Mouse (Mus musculus): ENCODE data around the gene Rapsn. TPM values are rescaled to one million over a fixed set of nuclear protein-coding genes. Genes with fewer than 3 reads are reported as not detected.

The Rapsn gene
- polyA plus RNA-seq, 1 experiment from 2014 or later, result 0.74 TPM

DNA sequence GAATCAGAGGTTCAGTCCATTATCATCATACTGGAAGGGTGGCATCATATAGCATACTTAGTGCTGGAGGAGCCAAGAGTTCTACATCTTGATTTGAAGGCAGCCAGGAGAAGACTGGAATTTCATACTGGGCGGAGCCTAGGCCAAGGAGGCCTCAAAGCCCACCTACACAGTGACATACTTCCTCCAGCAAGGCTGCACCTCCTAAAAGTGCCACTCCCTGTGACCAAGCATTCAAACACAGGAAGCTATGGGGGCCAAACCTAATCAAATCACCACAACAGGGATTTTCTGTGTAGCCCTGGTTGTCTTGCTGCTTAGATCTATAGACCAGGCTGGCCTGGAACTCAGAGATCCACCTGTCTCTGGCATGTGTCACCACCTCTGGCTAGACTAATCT, 11.5 kb upstream of the Rapsn start:
- Histone ChIP-seq H3K4me1 (ENCODE audit: control insufficient read depth, insufficient read depth, low read length) (no peaks in the 10 kb centered on the region), H3K36me3 (ENCODE audit: control insufficient read depth, insufficient read depth, low read length) (peaks cover 13% of the 10 kb centered on the region; the same call in 1 of the 2 replicates), H3K27me3 (ENCODE audit: control insufficient read depth, insufficient read depth, low read length) (no peaks in the 10 kb centered on the region), H3K4me3 (ENCODE audit: low read length) (no peak overlapping the region), H3K4me2 (replicated peaks; ENCODE audit: low read depth, low read length) (no peak overlapping the region), H3K9ac (ENCODE audit: low read depth, low read length) (no peak overlapping the region), H3K27ac (ENCODE audit: low read depth, low read length) (no peak overlapping the region), H3K9me3 (ENCODE audit: control insufficient read depth, low read length) (no peaks in the 10 kb centered on the region)
- no peak for ATAC-seq (ENCODE audit: low FRiP score, low TSS enrichment)
- WGBS, result 91% methylated on average over 1 of the region's 1 CpGs

DNA sequence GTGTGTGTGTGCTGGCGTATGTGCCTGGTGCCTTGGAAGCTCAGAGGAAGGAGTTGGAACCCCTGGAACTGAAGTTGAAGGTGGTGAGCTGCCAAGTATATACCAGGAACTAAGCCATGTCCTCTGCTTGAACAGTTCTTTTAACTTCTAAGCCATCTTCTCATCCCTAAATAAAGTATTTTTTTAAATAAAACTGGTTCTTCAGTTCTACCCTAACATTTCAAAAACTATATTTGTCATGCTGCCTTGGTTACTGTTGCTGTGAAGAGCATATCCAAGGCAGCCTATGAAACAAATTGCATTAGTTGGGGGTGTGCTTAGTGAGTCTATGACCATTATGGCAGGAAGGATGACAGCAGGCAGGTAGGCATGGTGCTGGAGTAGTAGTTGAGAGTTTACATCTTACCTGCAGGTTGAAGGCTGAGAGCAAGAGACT, 10.3 kb upstream of the Rapsn start:
- H3K4me2 ChIP-seq (replicated peaks; ENCODE audit: low read depth, low read length), result no peak overlapping the region
- H3K4me3 ChIP-seq (ENCODE audit: low read length), result no peak overlapping the region
- no peaks in the 10 kb centered on the region for H3K4me1 ChIP-seq (ENCODE audit: control insufficient read depth, insufficient read depth, low read length)
- H3K9ac ChIP-seq (ENCODE audit: low read depth, low read length), result no peak overlapping the region
- H3K36me3 ChIP-seq (ENCODE audit: control insufficient read depth, insufficient read depth, low read length), result peaks cover 7% of the 10 kb centered on the region; the same call in 1 of the 2 replicates
- no peaks in the 10 kb centered on the region for H3K27me3 ChIP-seq (ENCODE audit: control insufficient read depth, insufficient read depth, low read length)
- H3K27ac ChIP-seq (ENCODE audit: low read depth, low read length), result no peak overlapping the region
- ATAC-seq (ENCODE audit: low FRiP score, low TSS enrichment), result no peak
- no peaks in the 10 kb centered on the region for H3K9me3 ChIP-seq (ENCODE audit: control insufficient read depth, low read length)
- 88% methylated on average over 1 of the region's 1 CpGs for WGBS

DNA sequence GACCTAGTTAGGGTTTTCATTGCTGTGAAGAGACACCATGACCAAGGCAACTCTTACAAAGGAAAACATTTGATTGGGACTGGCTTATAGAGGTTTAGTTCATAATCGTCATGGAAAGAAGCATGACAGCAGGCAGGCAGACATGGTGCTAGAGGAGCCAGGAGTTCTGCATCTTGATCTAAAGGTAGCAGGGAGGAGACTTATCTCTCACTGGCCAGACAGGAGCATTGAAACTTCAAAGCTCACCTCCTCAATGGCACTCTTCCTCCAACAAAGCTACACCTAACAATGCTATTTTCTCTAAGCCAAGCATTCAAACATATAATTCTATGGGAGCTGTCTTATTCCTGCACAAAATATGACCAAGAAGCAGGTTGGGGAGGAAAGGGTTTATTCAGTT, 8.9 kb upstream of the Rapsn start:
- no peaks in the 10 kb centered on the region for H3K36me3 ChIP-seq (ENCODE audit: control insufficient read depth, insufficient read depth, low read length)
- no peaks in the 10 kb centered on the region for H3K9me3 ChIP-seq (ENCODE audit: control insufficient read depth, low read length)
- ATAC-seq (ENCODE audit: low FRiP score, low TSS enrichment), result no peak
- no peak overlapping the region for H3K27ac ChIP-seq (ENCODE audit: low read depth, low read length)
- H3K4me2 ChIP-seq (replicated peaks; ENCODE audit: low read depth, low read length), result no peak overlapping the region
- H3K9ac ChIP-seq (ENCODE audit: low read depth, low read length), result no peak overlapping the region
- H3K4me3 ChIP-seq (ENCODE audit: low read length), result no peak overlapping the region
- no peaks in the 10 kb centered on the region for H3K27me3 ChIP-seq (ENCODE audit: control insufficient read depth, insufficient read depth, low read length)
- H3K4me1 ChIP-seq (ENCODE audit: control insufficient read depth, insufficient read depth, low read length), result no peaks in the 10 kb centered on the region
- WGBS, result 85% methylated on average over 1 of the region's 1 CpGs

DNA sequence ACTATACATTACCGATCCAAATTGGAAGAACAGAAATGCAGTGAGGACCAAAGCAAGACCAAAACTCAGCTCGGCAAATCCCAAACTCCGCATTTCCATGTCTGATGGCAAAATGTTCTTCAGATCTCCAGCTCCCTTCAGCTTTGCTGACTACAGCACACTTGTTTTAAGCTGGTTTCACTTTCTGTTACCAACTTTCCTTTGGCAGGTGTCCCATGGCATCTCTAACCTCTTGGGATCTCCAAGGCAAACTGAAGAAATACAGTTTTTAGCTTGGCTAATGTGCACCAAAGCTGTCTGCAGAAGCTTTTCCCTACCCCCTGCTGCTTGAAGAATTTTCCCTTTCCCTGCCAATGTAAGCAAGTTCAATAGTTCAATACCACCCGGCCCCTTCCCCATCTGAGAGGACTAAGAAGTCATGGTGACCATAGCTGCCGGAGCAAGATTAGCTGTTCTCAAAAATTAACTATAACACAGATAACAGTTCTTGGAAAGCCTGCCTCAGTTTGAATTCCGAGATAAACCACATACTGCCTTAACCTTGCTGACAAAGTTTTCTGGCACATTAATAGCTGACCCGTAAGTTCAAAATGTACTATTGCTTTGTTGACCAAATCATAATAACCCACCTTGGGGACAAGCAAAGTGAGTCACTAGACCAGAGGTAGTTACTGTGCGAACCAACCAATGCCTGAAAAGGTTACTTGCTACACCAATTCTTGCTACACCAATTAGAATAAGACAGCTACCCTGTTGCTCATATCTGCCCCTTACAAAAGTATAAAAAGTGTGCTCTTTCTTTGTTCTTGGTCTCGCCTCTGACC, 7.8 kb upstream of the Rapsn start:
- Histone ChIP-seq H3K27ac (ENCODE audit: low read depth, low read length) (no peak overlapping the region), H3K36me3 (ENCODE audit: control insufficient read depth, insufficient read depth, low read length) (no peaks in the 10 kb centered on the region), H3K4me2 (replicated peaks; ENCODE audit: low read depth, low read length) (no peak overlapping the region), H3K4me1 (ENCODE audit: control insufficient read depth, insufficient read depth, low read length) (no peaks in the 10 kb centered on the region), H3K9me3 (ENCODE audit: control insufficient read depth, low read length) (no peaks in the 10 kb centered on the region), H3K9ac (ENCODE audit: low read depth, low read length) (no peak overlapping the region), H3K4me3 (ENCODE audit: low read length) (no peak overlapping the region), H3K27me3 (ENCODE audit: control insufficient read depth, insufficient read depth, low read length) (no peaks in the 10 kb centered on the region)
- 89% methylated on average over 9 of the region's 9 CpGs for WGBS
- ATAC-seq (ENCODE audit: low FRiP score, low TSS enrichment), result no peak

DNA sequence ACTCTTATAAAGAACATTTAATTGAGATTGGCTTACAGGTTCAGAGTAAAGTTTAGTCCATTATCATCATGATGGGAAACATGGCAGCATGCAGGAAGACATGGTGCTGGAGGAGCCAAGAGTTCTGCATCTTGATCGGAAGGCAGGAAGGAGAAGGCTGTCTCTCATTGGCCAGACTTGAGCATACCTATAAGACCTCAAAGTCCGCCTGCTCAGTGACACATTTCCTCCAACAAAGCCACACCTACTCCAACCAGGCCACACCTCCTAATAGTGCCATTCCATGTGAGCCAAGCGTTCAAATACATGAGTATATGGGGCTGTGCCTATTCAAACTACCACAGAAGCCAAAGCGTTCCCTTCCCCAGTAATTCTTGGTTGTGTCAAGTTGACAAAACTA, 4.2 kb upstream of the Rapsn start:
- Histone ChIP-seq H3K4me2 (replicated peaks; ENCODE audit: low read depth, low read length) (no peak overlapping the region), H3K4me1 (ENCODE audit: control insufficient read depth, insufficient read depth, low read length) (no peaks in the 10 kb centered on the region), H3K27ac (ENCODE audit: low read depth, low read length) (no peak overlapping the region), H3K36me3 (ENCODE audit: control insufficient read depth, insufficient read depth, low read length) (no peaks in the 10 kb centered on the region), H3K9me3 (ENCODE audit: control insufficient read depth, low read length) (no peaks in the 10 kb centered on the region), H3K4me3 (ENCODE audit: low read length) (no peak overlapping the region), H3K27me3 (ENCODE audit: control insufficient read depth, insufficient read depth, low read length) (no peaks in the 10 kb centered on the region), H3K9ac (ENCODE audit: low read depth, low read length) (no peak overlapping the region)
- ATAC-seq (ENCODE audit: low FRiP score, low TSS enrichment), result no peak
- WGBS, result 86% methylated on average over 4 of the region's 4 CpGs

DNA sequence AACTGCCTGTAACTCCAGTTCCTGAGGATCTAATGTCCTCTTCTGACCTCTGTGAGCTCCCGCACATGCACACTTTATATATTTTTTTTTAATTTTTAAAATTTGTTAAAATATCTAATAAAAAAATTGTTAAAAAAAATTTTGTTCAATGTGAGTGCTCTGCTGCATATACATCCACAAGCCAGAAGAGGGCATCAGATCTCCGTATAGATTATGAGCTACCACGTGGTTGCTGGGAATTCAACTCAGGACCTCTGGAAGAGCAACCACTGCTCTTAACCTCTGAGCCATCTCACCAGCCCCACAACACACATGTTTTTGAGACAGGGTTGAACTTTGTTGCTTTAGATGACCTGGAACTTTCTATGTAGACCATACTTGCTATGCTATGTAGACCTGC, 2.4 kb upstream of the Rapsn start:
- WGBS, result 20% methylated on average over 3 of the region's 3 CpGs
- Histone ChIP-seq H3K36me3 (ENCODE audit: control insufficient read depth, insufficient read depth, low read length) (no peaks in the 10 kb centered on the region), H3K4me3 (ENCODE audit: low read length) (no peak overlapping the region), H3K27me3 (ENCODE audit: control insufficient read depth, insufficient read depth, low read length) (no peaks in the 10 kb centered on the region), H3K9ac (ENCODE audit: low read depth, low read length) (no peak overlapping the region), H3K4me2 (replicated peaks; ENCODE audit: low read depth, low read length) (no peak overlapping the region), H3K9me3 (ENCODE audit: control insufficient read depth, low read length) (no peaks in the 10 kb centered on the region), H3K4me1 (ENCODE audit: control insufficient read depth, insufficient read depth, low read length) (no peaks in the 10 kb centered on the region), H3K27ac (ENCODE audit: low read depth, low read length) (no peak overlapping the region)
- no peak for ATAC-seq (ENCODE audit: low FRiP score, low TSS enrichment)

DNA sequence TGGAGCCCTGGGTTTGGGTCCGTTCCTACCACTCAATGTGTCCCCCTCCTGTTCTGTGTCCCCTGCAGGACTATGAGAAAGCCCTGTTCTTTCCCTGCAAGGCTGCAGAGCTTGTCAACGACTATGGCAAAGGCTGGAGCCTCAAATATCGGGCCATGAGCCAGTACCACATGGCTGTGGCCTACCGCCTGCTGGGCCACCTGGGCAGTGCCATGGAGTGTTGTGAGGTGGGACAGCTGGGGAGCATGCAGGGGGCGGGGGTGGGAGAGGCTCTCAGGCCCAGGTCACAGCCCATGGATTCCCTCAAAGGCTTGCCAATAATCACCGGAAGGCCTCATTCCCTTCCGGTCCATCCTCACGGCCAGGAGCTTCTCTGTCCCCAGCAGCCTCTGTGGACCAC, 6.4 kb downstream of the Rapsn start:
- no peak for ATAC-seq (ENCODE audit: low FRiP score, low TSS enrichment)
- 76% methylated on average over 8 of the region's 8 CpGs for WGBS
- no peak overlapping the region for H3K27ac ChIP-seq (ENCODE audit: low read depth, low read length)
- no peaks in the 10 kb centered on the region for H3K36me3 ChIP-seq (ENCODE audit: control insufficient read depth, insufficient read depth, low read length)
- no peaks in the 10 kb centered on the region for H3K4me1 ChIP-seq (ENCODE audit: control insufficient read depth, insufficient read depth, low read length)
- no peak overlapping the region for H3K4me3 ChIP-seq (ENCODE audit: low read length)
- H3K9ac ChIP-seq (ENCODE audit: low read depth, low read length), result no peak overlapping the region
- H3K27me3 ChIP-seq (ENCODE audit: control insufficient read depth, insufficient read depth, low read length), result no peaks in the 10 kb centered on the region
- H3K4me2 ChIP-seq (replicated peaks; ENCODE audit: low read depth, low read length), result no peak overlapping the region
- no peaks in the 10 kb centered on the region for H3K9me3 ChIP-seq (ENCODE audit: control insufficient read depth, low read length)

DNA sequence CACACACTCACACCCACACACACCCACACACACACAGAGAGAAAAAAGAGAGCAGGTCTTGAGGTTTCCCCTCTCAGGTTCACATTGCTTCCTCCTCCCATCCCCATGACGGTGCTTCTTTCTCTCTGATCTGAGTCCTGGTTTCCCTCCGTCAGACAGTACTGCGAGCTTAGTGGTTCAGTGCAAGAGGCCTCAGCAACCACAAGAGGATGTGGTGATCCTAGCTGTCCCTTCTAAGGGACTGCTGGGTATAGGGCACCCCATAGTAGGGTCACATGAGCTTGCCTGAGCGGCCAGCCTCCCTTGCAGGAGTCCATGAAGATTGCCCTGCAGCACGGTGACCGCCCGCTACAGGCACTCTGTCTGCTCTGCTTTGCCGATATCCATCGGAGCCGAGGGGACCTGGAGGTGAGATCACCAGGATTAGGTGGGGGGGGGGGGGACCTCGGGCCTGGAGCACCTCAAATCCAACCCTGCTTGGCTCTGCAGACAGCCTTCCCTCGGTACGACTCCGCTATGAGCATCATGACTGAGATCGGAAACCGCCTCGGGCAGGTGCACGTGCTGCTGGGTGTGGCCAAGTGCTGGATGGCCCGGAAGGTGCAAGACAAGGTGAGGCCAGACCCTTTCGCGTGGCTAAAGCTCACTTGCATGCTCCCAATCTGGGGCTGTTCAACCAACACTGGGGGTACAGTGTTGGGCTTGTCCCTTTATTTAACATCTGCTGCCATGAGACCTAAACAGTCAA, 7.4 kb downstream of the Rapsn start:
- no peak overlapping the region for H3K4me3 ChIP-seq (ENCODE audit: low read length)
- no peaks in the 10 kb centered on the region for H3K9me3 ChIP-seq (ENCODE audit: control insufficient read depth, low read length)
- no peak overlapping the region for H3K27ac ChIP-seq (ENCODE audit: low read depth, low read length)
- no peaks in the 10 kb centered on the region for H3K27me3 ChIP-seq (ENCODE audit: control insufficient read depth, insufficient read depth, low read length)
- no peak overlapping the region for H3K9ac ChIP-seq (ENCODE audit: low read depth, low read length)
- no peaks in the 10 kb centered on the region for H3K4me1 ChIP-seq (ENCODE audit: control insufficient read depth, insufficient read depth, low read length)
- H3K4me2 ChIP-seq (replicated peaks; ENCODE audit: low read depth, low read length), result no peak overlapping the region
- peak; percentile 17; the same call in 1 of the 2 replicates for ATAC-seq (ENCODE audit: low FRiP score, low TSS enrichment)
- 63% methylated on average over 21 of the region's 21 CpGs for WGBS
- H3K36me3 ChIP-seq (ENCODE audit: control insufficient read depth, insufficient read depth, low read length), result no peaks in the 10 kb centered on the region

DNA sequence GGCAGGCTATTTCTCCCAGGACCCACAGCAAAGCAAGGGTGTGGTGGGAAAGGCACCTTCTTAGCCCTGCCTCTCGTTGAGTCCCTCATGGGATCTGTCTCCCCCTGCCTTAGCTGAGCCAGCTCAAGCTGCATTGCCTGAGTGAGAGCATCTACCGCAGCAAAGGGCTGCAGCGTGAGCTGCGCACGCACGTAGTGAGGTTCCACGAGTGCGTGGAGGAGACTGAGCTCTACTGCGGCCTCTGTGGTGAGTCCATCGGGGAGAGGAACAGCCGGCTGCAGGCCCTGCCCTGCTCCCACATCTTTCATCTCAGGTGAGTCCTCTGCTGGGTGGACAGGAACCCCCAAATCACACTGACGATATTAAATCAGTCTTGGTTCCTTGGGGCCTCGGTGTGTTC, 9.3 kb downstream of the Rapsn start:
- no peak for ATAC-seq (ENCODE audit: low FRiP score, low TSS enrichment)

More for the DNA sequence above, 9.3 kb downstream of the Rapsn start:
- Histone ChIP-seq H3K27me3 (ENCODE audit: control insufficient read depth, insufficient read depth, low read length) (no peaks in the 10 kb centered on the region), H3K4me3 (ENCODE audit: low read length) (no peak overlapping the region), H3K9ac (ENCODE audit: low read depth, low read length) (no peak overlapping the region), H3K4me1 (ENCODE audit: control insufficient read depth, insufficient read depth, low read length) (no peaks in the 10 kb centered on the region), H3K4me2 (replicated peaks; ENCODE audit: low read depth, low read length) (no peak overlapping the region), H3K27ac (ENCODE audit: low read depth, low read length) (no peak overlapping the region), H3K36me3 (ENCODE audit: control insufficient read depth, insufficient read depth, low read length) (no peaks in the 10 kb centered on the region), H3K9me3 (ENCODE audit: control insufficient read depth, low read length) (no peaks in the 10 kb centered on the region)
- 77% methylated on average over 13 of the region's 13 CpGs for WGBS
